Mouse (Mus musculus) midbrain, embryonic 11.5 days (tissue): ENCODE data around the gene Trdmt1. TPM values are rescaled to one million over a fixed set of nuclear protein-coding genes. Genes with fewer than 3 reads are reported as not detected.

ENCODE experiments used
- ATAC-seq: fragments of 200-750 bp; cut with Nextera tagmentation; 2 replicates; pipeline ENCODE4 v1.8.0; 2017; ENCODE audit warnings: moderate TSS enrichment, moderate library complexity; ENCODE audit not compliant: low FRiP score
- DNase-seq: peaks from one replicate; pipeline ENCODE4 v3.0.0; 2015; ENCODE audit warnings: low spot score; ENCODE audit errors: missing footprints
- H3K27ac ChIP-seq: fragments of 300-500 bp; sonication (generic); 2 replicates; pipeline ENCODE4 v1.5.1; 2014; ENCODE audit warnings: low read depth, low read length
- H3K27me3 ChIP-seq: fragments of 300-500 bp; sonication (generic); 2 replicates; pipeline ENCODE4 v1.6.1; 2014; ENCODE audit warnings: mild to moderate bottlenecking, low read length, moderate library complexity, mixed read lengths; ENCODE audit not compliant: control insufficient read depth, insufficient read depth
- H3K36me3 ChIP-seq: fragments of 300-500 bp; sonication (generic); 2 replicates; pipeline ENCODE4 v1.6.1; 2014; ENCODE audit warnings: mild to moderate bottlenecking, low read length, moderate library complexity, mixed read lengths; ENCODE audit not compliant: control insufficient read depth, insufficient read depth
- H3K4me1 ChIP-seq: fragments of 300-500 bp; sonication (generic); 2 replicates; pipeline ENCODE4 v1.6.1; 2014; ENCODE audit warnings: low read length; ENCODE audit not compliant: control insufficient read depth, insufficient read depth
- H3K4me2 ChIP-seq: fragments of 300-500 bp; sonication (generic); 2 replicates; pipeline ENCODE4 v1.6.1; 2014; ENCODE audit warnings: mild to moderate bottlenecking, moderate library complexity
- H3K4me3 ChIP-seq: fragments of 300-500 bp; sonication (generic); 2 replicates; pipeline ENCODE4 v1.5.1; 2014; ENCODE audit warnings: low read depth, low read length
- H3K9ac ChIP-seq: fragments of 300-500 bp; sonication (generic); 2 replicates; pipeline ENCODE4 v1.6.1; 2014; ENCODE audit warnings: low read length
- H3K9me3 ChIP-seq: fragments of 300-500 bp; sonication (generic); 2 replicates; pipeline ENCODE4 v1.6.1; 2016; ENCODE audit warnings: low read length; ENCODE audit not compliant: control insufficient read depth
- WGBS: fragments of 180-500 bp; shearing (Covaris S2); extraction: QIAGEN DNeasy Blood & Tissue Kit; methylation state at CpG from one replicate; pipeline ENCODE4 v1.1.7; 2014; 5-methylcytosine and 5-hydroxymethylcytosine counted together
- polyA plus RNA-seq: library from polyadenylated mRNA; unstranded; fragments of >200 nt; fragmentation: Nextera tagmentation; extraction: Ambion mirVana; gene quantifications from 2 replicates; pipeline ENCODE4 v1.2.1, GENCODE M21; 2014

Trdmt1 gene
- polyA plus RNA-seq, 1 experiment from 2014 or later = 12.7 TPM

DNA sequence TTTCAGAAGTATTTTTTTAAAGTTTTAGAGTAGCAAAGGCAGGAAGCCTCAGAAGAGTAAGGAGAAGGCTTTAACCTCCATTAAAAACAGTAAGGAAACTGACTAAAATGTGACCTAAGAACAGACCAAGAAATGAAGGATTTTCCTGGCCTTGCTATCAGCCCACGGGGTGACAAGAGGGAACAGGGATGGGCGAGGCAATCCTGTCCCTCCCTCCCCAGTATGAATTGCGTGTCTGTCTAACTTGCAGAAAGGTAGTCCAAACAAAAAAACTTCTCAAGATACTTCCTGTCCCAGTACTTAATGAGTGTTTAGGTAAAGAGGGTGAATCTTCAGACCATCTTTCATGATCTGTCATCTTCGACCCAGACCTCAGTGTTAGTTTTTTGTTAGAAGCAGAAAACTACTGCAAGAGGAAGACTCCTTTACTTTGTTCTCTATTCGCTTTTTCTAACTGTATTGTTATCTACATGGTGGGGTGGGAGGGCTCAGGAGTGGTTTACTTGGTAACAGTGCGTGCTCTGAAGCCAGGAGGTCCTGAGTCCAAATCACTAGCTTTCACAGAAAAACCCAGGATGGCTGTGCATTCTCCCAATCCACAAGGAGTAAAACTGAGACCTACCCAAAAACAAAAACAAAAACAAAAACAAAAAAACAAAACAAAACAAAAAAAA lies 5.6 kb downstream of the Trdmt1 start:
- Histone ChIP-seq H3K9ac (no peak overlapping the region), H3K36me3 (no peaks in the 10 kb centered on the region), H3K4me1 (peaks cover 6% of the 10 kb centered on the region; the same call in 1 of the 2 replicates), H3K4me3 (no peak overlapping the region), H3K9me3 (no peaks in the 10 kb centered on the region), H3K27ac (no peak overlapping the region), H3K4me2 (no peak overlapping the region), H3K27me3 (no peaks in the 10 kb centered on the region)
- ATAC-seq (no peak), DNase-seq (no peak)
- whole genome bisulfite sequencing = 78% methylated on average over 6 of the region's 6 CpGs

DNA sequence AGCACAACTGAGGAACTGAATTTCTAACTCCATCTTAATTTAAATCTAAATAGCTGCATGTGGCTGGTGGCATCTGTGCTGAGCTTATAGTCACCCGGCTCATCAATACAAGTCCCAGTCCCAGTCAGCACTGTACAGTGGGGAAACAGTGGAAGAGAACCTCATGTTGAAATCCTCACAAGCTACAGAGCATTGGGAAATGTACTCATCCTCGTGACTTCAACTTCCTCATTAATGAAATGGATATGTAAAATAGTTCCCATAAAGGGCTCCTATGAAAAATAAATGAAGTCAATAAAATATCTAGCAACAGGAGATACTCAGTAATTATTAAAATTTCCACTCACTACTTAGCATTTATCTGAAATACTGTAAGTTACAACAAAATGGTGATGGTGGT lies 6.2 kb downstream of the Trdmt1 start:
- peaks cover 3% of the 10 kb centered on the region; the same call in 1 of the 2 replicates for H3K4me1 ChIP-seq
- H3K27me3 ChIP-seq = no peaks in the 10 kb centered on the region
- H3K9ac ChIP-seq = no peak overlapping the region
- ATAC-seq = no peak
- H3K4me3 ChIP-seq = no peak overlapping the region
- no peak for DNase-seq
- no peaks in the 10 kb centered on the region for H3K9me3 ChIP-seq
- H3K36me3 ChIP-seq = no peaks in the 10 kb centered on the region
- H3K4me2 ChIP-seq = no peak overlapping the region
- WGBS = 87% methylated on average over 2 of the region's 2 CpGs
- no peak overlapping the region for H3K27ac ChIP-seq

- H3K27ac ChIP-seq = no peak overlapping the region
- H3K9me3 ChIP-seq = no peaks in the 10 kb centered on the region
- H3K4me1 ChIP-seq = no peaks in the 10 kb centered on the region
- WGBS = 7% methylated on average over 2 of the region's 2 CpGs
- ATAC-seq (no peak), DNase-seq (no peak)
- H3K9ac ChIP-seq = no peak overlapping the region
- no peaks in the 10 kb centered on the region for H3K27me3 ChIP-seq
- H3K4me3 ChIP-seq = no peak overlapping the region
- H3K4me2 ChIP-seq = no peak overlapping the region
- H3K36me3 ChIP-seq = no peaks in the 10 kb centered on the region
Observed at GRCm38 (mm10) chr2:13537733-13538132, 6.7 kb downstream of the Trdmt1 start.

DNA sequence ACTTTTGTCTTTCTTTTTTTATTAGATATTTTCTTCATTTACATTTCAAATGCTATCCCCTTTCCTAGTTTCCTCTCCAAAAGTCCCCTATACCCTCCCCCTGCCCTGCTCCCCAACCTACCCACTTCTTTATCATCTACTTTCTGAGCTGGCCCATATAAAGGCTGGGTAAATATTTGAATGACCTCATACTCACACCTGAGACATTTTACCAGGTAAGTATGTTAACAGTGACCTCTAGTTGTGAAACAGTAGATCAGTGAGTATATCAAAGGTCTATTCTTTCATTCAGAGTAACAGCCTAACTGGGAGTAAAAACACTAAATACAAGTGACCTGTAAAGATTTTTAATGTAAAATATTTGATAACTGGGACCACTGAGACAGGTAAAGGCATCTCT lies 7.7 kb downstream of the Trdmt1 start:
- H3K9ac ChIP-seq = no peak overlapping the region
- H3K4me2 ChIP-seq = no peak overlapping the region
- no peaks in the 10 kb centered on the region for H3K36me3 ChIP-seq
- no peaks in the 10 kb centered on the region for H3K4me1 ChIP-seq
- H3K27ac ChIP-seq = no peak overlapping the region
- no peak for DNase-seq
- no peak overlapping the region for H3K4me3 ChIP-seq
- no peak for ATAC-seq
- no peaks in the 10 kb centered on the region for H3K27me3 ChIP-seq
- H3K9me3 ChIP-seq = no peaks in the 10 kb centered on the region

DNA sequence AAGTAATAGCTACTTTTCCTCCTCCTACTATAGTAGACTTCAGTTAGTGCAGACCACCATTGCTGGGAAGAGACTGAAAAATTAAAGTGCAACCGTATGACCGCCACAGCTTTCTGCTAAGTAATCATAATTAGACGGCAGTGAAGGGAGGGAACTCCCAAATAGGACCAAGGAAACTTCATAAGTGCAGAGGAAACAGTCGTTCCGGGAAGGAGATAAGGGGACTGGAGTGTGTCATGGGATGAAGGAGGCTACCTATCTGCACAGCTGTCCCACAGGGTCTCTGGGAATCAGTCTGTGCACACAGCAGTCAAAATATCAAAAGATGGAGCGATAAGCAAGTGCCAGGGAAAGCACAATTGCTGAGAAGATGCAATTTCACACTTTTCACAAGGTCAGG lies 13.8 kb downstream of the Trdmt1 start:
- no peak overlapping the region for H3K27ac ChIP-seq
- H3K4me3 ChIP-seq = no peak overlapping the region
- H3K4me2 ChIP-seq = no peak overlapping the region
- H3K4me1 ChIP-seq = no peaks in the 10 kb centered on the region
- 96% methylated on average over 6 of the region's 6 CpGs for WGBS
- H3K36me3 ChIP-seq = no peaks in the 10 kb centered on the region
- DNase-seq (no peak), ATAC-seq (no peak)
- H3K9me3 ChIP-seq = no peaks in the 10 kb centered on the region
- no peaks in the 10 kb centered on the region for H3K27me3 ChIP-seq
- H3K9ac ChIP-seq = no peak overlapping the region

DNA sequence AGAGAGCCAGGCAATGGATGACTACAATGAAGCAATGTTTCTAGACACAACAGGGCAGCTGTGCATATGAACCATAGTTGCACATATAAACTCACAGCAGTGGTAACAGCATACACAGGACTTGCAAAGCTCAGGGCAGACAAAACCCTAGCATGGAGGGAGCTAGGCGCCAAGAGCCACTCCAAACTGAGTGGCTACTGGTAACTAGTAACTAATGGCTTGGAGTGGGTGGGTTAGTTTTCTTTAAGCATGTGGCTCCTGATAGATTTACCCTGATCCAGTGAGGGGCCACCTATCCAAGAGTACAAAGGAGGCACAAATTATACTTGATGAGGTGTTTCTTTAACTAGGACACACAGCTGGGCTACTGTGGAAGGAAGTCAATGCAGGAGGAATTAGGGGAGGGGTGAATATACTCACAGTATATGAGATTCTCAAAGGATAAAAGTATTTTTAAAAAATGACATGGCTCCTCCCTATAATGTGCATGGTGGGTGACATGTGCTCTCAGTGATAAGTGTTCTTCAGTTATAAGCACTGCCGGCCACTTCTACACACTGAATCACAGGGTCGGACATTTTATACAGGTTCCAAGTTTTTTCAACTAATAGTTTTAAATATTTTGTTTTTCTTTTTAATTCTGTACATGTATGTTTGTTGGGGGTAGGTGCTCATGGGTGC lies 15.1 kb downstream of the Trdmt1 start:
- H3K4me2 ChIP-seq = no peak overlapping the region
- no peak overlapping the region for H3K9ac ChIP-seq
- no peak for ATAC-seq
- no peaks in the 10 kb centered on the region for H3K9me3 ChIP-seq
- H3K36me3 ChIP-seq = no peaks in the 10 kb centered on the region
- H3K27me3 ChIP-seq = no peaks in the 10 kb centered on the region
- no peak overlapping the region for H3K27ac ChIP-seq
- no peak for DNase-seq
- H3K4me3 ChIP-seq = no peak overlapping the region
- 95% methylated on average over 3 of the region's 3 CpGs for WGBS
- no peaks in the 10 kb centered on the region for H3K4me1 ChIP-seq

- Histone ChIP-seq H3K4me1 (no peaks in the 10 kb centered on the region), H3K27ac (no peak overlapping the region), H3K36me3 (no peaks in the 10 kb centered on the region), H3K4me2 (no peak overlapping the region), H3K27me3 (no peaks in the 10 kb centered on the region), H3K9ac (no peak overlapping the region), H3K9me3 (no peaks in the 10 kb centered on the region), H3K4me3 (no peak overlapping the region)
- ATAC-seq (no peak), DNase-seq (no peak)
- 89% methylated on average over 4 of the region's 4 CpGs for WGBS
Observed at GRCm38 (mm10) chr2:13527531-13527930, 16.9 kb downstream of the Trdmt1 start.

- Histone ChIP-seq H3K9me3 (no peaks in the 10 kb centered on the region), H3K4me1 (no peaks in the 10 kb centered on the region), H3K27me3 (no peaks in the 10 kb centered on the region), H3K36me3 (no peaks in the 10 kb centered on the region), H3K4me2 (no peak overlapping the region), H3K27ac (no peak overlapping the region), H3K4me3 (no peak overlapping the region), H3K9ac (no peak overlapping the region)
- ATAC-seq = no peak
- no peak for DNase-seq
- WGBS = 65% methylated on average over 2 of the region's 2 CpGs
Observed at GRCm38 (mm10) chr2:13527125-13527524, 17.3 kb downstream of the Trdmt1 start.

DNA sequence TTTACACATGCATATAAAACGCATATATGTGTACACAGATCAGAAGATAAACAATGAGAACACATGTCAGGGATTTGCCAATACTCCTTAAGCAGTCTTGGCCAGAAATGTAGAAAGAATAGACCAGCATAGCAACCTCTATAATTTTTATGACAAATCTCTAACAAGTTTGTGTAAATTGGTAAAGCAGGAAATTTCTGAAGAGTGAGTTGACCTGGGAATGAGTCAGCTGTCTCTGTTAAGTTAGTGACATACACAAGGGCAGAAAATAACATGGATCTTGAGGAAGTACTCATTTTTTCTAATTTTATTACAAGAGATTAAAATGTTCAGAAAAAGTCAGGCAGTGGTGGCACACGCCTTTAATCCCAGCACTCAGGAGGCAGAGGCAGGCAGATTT lies 18.3 kb downstream of the Trdmt1 start:
- H3K9ac ChIP-seq = no peak overlapping the region
- H3K9me3 ChIP-seq = no peaks in the 10 kb centered on the region
- 93% methylated on average over 2 of the region's 2 CpGs for WGBS
- H3K4me2 ChIP-seq = no peak overlapping the region
- no peak overlapping the region for H3K4me3 ChIP-seq
- H3K27me3 ChIP-seq = no peaks in the 10 kb centered on the region
- H3K27ac ChIP-seq = no peak overlapping the region
- no peaks in the 10 kb centered on the region for H3K4me1 ChIP-seq
- DNase-seq = no peak
- no peak for ATAC-seq
- H3K36me3 ChIP-seq = no peaks in the 10 kb centered on the region
